Mouse (Mus musculus): ENCODE results near the gene Mark3. TPM values are rescaled to one million over a fixed set of nuclear protein-coding genes. Genes with fewer than 3 reads are reported as not detected.
A peak's percentile ranks its signal among the peaks of the same experiment; 100 is the strongest.
"Not testable (repeated sequence)": the region's sequence is repeated elsewhere in the genome, so short reads cannot be mapped to it uniquely, and the experiment has no call there.

The Mark3 gene
- 10 to 100 TPM; 45.5 to 47.4 TPM for total RNA-seq (2021)
- long read RNA-seq, experiment 1, transcript Mark3-206 (18 exons, 2,807 nt), result major isoform, 40 of 65 reads
- long read RNA-seq, experiment 1, partial matches to known transcripts, result 9 of 65 reads
- long read RNA-seq, experiment 1, other reads (novel, unspliced or antisense), result 16 of 65 reads
- long read RNA-seq, experiment 2, transcript Mark3-206 (18 exons, 2,807 nt), result major isoform, 16 of 29 reads
- long read RNA-seq, experiment 2, partial matches to known transcripts, result 8 of 29 reads
- long read RNA-seq, experiment 2, other reads (novel, unspliced or antisense), result 4 of 29 reads

- peak; percentile 96 to 98 for DNase-seq
These were observed at the start of gene Mark3 for GRCm38 (mm10) chr12:111574074-111574886. Gene Mark3, plus strand, starts transcription at chr12:111574523.

DNA sequence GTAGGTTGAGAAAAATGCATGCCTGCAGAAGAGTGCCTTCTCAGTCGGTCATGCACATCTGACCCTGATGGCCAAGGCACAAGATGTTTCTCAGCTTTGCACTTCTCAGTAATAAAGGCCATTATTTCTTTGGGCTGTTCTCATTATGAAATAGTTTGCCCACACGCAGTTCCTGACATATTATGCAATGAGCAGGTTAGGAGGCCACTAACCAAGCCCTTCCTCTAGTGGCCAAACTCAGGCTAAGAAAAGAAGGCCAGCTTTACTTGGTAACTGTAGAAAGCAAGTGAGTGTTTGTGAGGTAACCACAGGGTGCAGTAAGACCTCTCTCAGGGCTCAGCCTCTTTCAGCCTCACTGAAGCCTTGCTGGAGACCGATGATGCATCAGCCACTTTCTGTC, 49.4 kb upstream of the Mark3 start:
- no peak for DNase-seq

DNA sequence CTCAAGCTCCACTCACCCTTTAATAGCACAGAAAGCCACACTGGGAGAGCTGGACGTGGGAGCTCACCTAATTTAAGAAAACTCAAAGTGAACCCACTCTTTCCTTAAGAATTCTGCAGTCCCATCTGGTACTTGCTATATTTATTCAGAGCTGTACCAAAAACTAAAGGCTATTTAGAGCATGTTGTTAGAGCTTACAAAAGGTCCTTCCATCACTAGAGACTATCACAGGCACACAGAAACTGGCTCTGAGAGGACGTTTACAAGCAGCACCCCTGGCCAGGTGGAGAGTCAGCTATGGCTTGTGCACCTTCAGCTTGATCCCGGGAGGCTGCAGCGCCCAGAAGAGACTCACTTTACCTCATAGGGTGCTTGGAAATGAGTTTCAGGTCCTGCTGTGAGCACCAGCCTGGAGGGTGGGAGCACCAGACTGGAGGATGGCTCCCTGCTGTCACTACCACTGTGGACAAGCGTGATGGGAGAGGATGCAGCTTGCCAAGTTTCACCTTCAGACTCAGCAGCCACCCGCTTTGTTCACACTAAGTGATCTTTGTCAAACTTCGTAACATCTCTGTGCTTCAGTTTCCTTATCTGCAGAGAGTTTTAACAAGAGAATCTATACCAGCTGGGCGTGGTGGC, 46.6 kb upstream of the Mark3 start:
- no peak for DNase-seq

DNA sequence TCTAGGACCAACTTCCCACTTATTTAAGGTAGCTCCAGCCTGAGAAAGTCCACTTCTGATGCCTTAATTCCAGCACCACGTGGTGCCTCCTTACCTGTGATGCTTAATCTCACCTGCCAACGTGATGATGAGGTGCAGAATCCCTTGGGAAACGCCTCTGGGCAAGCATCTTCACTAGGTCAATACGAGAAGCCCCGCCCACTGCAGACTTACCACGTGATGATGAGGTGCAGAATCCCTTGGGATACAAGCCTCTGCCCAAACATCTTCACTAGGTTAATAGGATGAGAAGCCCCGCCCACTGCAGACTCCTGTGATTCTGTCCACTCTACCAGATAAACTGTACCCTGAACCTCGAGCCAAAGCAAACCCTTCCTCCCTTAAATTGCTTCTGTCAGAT, 45.1 kb upstream of the Mark3 start:
- DNase-seq, result no peak

GRCm38 (mm10) chr12:111533096-111533794, 41.1 kb upstream of the Mark3 start:
- DNase-seq, result no peak

GRCm38 (mm10) chr12:111535281-111535680, 39.0 kb upstream of the Mark3 start:
- no peak for DNase-seq

DNA sequence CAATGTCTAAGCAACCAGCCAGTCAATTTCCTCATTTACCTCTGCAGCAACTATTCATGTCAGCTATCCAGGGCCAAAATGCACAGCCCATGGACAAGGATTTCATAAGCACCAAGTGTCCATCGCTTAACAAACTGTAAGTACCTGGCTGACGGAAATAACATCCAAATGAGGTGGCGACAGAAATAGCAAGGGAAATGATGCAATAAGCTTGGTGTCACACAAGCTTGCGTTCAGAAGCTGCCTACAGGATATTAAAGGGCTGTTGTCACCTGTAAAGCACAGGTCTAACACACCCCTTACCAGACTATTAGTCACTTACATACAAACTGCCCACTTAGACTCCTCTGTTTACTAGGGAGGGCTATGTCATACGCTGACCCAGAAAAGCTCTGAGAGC, 38.6 kb upstream of the Mark3 start:
- no peak for DNase-seq

DNA sequence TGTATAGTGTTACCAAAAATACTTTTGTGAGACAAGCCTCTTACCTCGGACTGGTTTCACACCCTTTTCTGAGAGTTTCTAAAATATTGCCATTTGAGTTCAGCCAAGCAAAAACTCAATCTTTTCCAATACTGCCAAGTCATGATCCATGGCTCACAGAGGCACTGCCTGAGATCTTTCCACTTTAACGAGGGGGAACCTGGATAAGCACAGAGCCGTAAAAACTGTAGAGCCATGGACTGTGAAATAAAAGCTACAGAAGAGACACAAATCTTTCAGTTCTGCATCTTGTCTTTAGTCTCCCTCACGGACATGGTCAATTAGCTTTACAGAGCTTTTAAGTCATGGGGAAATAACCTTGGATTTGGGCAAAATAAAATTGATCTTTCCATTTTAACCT, 37.6 kb upstream of the Mark3 start:
- no peak for DNase-seq

- DNase-seq, result no peak
These were observed 37.0 kb upstream of the Mark3 start for GRCm38 (mm10) chr12:111537341-111537740.

DNA sequence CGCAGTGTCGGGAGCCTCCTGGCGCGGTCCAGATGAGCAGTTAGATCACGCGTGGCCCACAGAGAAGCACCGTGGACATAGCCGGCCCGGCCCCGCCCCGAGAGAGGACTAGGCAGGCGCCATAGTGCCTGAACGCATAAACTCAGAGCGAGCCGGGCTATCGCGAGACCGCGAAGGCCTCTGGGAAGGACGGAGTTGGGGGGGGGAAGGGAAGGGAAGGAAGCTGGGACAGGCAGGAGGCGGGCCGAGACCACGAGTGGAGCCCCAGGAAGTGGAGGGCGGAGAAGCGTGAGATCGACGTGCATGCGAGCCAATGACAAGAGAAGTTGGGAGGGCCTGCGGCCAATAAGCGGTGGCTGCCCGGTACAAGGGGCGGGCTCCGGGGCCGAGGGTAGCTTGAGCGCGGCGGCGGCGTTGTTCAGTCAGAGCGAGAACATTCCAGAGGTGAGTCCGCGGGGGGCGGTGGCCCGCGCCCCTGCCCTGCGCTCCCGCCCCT, 36.5 kb upstream of the Mark3 start, which contains the start of gene Eif5:
Gene Eif5 (plus strand): TSS at position 221 of the 496 bp plus-strand sequence.
- peak; percentile 100 for DNase-seq

DNA sequence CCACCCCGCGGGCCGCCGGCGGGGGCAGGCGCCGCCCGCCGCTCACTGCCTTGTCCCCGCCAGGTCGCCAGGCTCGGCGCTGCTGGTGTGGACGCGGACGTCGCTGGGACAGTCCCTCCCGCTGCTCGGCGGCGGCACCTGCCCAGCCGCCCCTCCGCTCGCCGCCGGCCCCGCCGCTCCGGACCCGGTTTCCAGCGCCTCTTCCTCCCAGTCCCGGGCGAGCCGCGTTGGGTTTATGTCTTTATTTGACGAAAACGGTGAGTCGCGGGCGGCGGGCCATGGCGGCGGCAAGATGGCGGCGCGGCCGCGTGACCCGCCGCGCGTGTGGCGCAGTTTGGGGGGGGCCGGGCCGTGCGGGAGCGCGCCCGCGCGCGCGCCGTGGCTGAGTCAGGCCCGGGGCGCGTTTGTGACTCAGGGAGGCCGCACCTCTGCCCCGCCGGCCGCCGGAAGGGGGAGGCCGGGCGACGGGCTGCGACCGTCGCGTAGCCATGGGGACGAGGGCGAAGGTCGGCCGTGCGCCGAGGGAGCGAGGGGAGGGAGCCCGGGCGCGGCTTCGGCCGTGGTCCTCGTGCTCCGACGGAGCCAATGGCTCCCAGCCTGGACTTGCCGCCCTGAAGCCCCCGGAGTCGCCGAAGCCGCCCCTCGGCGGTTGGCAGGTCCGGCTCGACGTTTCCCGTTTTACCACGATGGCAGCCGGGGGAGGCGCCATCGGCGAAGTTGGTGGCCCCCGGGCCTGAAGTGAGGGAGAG, 35.9 kb upstream of the Mark3 start:
- peak; percentile 87 for DNase-seq

GRCm38 (mm10) chr12:111539041-111539345, 35.3 kb upstream of the Mark3 start:
- DNase-seq, result no peak

DNA sequence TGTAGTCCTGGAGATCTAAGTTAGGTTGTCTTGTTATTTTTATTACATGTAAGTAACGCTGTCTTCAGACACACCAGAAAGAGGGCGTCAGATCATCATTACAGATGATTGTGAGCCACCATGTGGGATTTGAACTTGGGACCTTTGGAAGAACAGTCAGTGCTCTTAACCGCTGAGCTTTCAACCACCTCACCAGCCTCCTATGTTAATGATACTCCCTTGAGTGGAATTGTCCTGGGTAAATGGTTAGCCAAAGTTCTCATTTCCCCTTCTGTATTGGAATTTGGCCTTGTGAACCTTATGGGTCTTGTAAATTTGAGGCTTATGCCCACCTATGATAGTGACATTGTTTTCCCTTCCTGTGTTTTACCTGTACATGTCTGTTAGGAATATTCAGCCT, 27.3 kb upstream of the Mark3 start:
- DNase-seq, result no peak

DNA sequence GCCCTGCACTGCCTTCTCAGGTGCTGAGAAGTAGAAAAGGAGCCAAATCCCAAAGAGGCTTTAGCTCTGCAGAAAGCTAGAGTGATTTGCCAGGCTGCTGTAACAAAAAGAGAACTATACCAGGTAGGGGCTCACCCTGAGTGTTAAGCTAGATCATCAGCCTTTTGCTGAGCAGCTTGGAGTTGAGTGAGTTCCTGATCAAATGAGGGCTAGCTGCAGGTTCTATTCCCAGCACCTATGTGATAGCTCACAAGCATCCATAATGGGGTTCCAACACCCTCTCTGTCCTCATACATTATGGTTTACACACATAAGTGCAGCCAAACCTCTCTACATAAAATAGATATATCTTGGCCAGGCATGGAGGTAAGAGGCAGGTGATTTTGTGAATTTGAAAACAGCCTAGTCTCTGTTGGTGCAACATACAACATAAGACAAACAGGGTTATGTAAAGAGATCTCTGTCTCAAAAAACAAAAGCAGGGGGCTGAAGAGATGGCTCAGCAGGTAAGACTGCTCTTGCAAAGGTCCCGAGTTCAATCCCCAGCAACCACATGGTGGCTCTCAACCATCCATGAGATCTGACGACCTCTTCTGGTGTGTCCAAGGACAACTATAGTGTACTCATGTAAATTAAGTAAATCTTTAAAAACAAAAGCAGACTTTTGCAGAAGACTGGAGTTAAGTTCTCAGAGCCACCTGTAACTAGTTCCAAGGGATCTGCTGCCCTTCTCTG, 25.6 kb upstream of the Mark3 start:
- DNase-seq, result no peak

- no peak for DNase-seq
These were observed 23.6 kb upstream of the Mark3 start for GRCm38 (mm10) chr12:111550679-111551078.

DNA sequence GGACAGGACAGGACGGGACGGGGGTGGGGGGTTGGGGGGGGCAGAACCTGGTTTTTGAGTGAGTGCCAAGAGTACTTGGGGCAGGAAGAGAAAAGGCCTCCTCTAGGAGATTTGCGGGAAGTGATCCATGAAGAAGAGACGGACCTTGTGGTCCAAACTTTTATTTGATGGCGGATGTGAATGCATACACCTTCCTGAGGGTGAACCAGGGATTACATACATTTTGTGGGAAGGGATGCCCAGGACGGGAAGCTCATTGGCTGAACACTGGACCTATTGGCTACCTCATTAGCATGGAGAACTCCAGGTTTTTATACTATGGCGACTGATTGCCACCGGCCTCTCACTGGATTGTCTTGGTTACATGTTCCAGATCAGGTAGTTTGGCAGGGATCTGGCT, 22.0 kb upstream of the Mark3 start:
- DNase-seq, result no peak

GRCm38 (mm10) chr12:111555357-111555756, 19.0 kb upstream of the Mark3 start:
- DNase-seq, result no peak

- DNase-seq, result not testable (repeated sequence)
These were observed 18.4 kb upstream of the Mark3 start for GRCm38 (mm10) chr12:111555893-111556292.

- no peak for DNase-seq
These were observed 16.8 kb upstream of the Mark3 start for GRCm38 (mm10) chr12:111557538-111557937.

DNA sequence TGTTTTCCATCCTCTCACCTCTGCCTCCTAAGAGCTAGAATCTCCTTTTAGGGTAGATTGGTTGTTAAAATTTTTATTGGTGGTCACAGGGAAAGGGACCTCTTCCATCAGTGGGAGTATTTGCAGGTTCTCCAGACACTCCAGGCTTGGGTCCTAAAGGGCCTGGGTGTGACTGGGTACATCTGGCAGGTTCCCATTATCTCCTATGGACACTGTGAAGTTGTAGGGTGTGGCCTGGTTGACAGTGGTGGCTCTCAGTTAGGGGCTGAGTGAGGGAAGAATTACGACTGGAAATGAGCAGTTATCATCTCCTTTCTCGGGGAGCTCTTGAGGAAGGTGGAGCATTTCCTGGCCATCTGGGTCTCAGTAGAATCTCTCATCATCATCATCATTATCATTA, 15.7 kb upstream of the Mark3 start:
- DNase-seq, result no peak
